Mouse (Mus musculus): ENCODE results near the gene Rgs6.
A peak's percentile ranks its signal among the peaks of the same experiment; 100 is the strongest.

The Rgs6 gene

GRCm38 (mm10) chr12:83087010-83087409 is 498.9 kb downstream of the Rgs6 start:
- no peak for DNase-seq (ENCODE audit: low spot score in 2 of 2)

GRCm38 (mm10) chr12:83087555-83087954 is 499.5 kb downstream of the Rgs6 start:
- no peak for DNase-seq (ENCODE audit: low spot score in 2 of 2)

- no peak for DNase-seq (ENCODE audit: low spot score in 2 of 2)
Measured at GRCm38 (mm10) chr12:83092001-83092400, 503.9 kb downstream of the Rgs6 start.

GRCm38 (mm10) chr12:83097787-83098186 is 509.7 kb downstream of the Rgs6 start:
- no peak for DNase-seq (ENCODE audit: low spot score in 2 of 2)

GRCm38 (mm10) chr12:83098646-83099371 is 510.7 kb downstream of the Rgs6 start:
- DNase-seq (ENCODE audit: low spot score in 2 of 2), result no peak

GRCm38 (mm10) chr12:83099920-83100319 is 511.8 kb downstream of the Rgs6 start:
- no peak for DNase-seq (ENCODE audit: low spot score in 2 of 2)

- peak in 1 of 2 experiments; percentile 27 for DNase-seq (ENCODE audit: low spot score in 2 of 2)
Measured at GRCm38 (mm10) chr12:83100413-83100812, 512.3 kb downstream of the Rgs6 start.

- no peak for DNase-seq (ENCODE audit: low spot score in 2 of 2)
Measured at GRCm38 (mm10) chr12:83100848-83101247, 512.8 kb downstream of the Rgs6 start.

- DNase-seq (ENCODE audit: low spot score in 2 of 2), result no peak
Measured at GRCm38 (mm10) chr12:83105514-83106119, 517.5 kb downstream of the Rgs6 start.

- DNase-seq (ENCODE audit: low spot score in 2 of 2), result no peak
Measured at GRCm38 (mm10) chr12:83106120-83106517, 518.0 kb downstream of the Rgs6 start.

- DNase-seq (ENCODE audit: low spot score in 2 of 2), result no peak
Measured at GRCm38 (mm10) chr12:83109486-83109885, 521.4 kb downstream of the Rgs6 start.

GRCm38 (mm10) chr12:83109891-83110630 is 522.0 kb downstream of the Rgs6 start:
- no peak for DNase-seq (ENCODE audit: low spot score in 2 of 2)

- DNase-seq (ENCODE audit: low spot score in 2 of 2), result no peak
Measured at GRCm38 (mm10) chr12:83110711-83111110, 522.6 kb downstream of the Rgs6 start.

GRCm38 (mm10) chr12:83112283-83112682 is 524.2 kb downstream of the Rgs6 start:
- peak in 1 of 2 experiments; percentile 21 for DNase-seq (ENCODE audit: low spot score in 2 of 2)

GRCm38 (mm10) chr12:83112901-83113628 is 525.0 kb downstream of the Rgs6 start:
- peak; percentile 37 to 56 for DNase-seq (ENCODE audit: low spot score in 2 of 2)

- no peak for DNase-seq (ENCODE audit: low spot score in 2 of 2)
Measured at GRCm38 (mm10) chr12:83113971-83114370, 525.9 kb downstream of the Rgs6 start.

- DNase-seq (ENCODE audit: low spot score in 2 of 2), result peak in 1 of 2 experiments; percentile 34
Measured at GRCm38 (mm10) chr12:83114396-83115053, 526.4 kb downstream of the Rgs6 start.

- DNase-seq (ENCODE audit: low spot score in 2 of 2), result no peak
Measured at GRCm38 (mm10) chr12:83124111-83124510, 536.0 kb downstream of the Rgs6 start.

- no peak for DNase-seq (ENCODE audit: low spot score in 2 of 2)
Measured at GRCm38 (mm10) chr12:83125284-83125683, 537.2 kb downstream of the Rgs6 start.

GRCm38 (mm10) chr12:83126923-83127322 is 538.8 kb downstream of the Rgs6 start:
- no peak for DNase-seq (ENCODE audit: low spot score in 2 of 2)

GRCm38 (mm10) chr12:83127955-83128354 is 539.9 kb downstream of the Rgs6 start:
- DNase-seq (ENCODE audit: low spot score in 2 of 2), result no peak

Measured in spleen, postnatal 36 days (tissue).